Mouse (Mus musculus) forebrain, embryonic 14.5 days (tissue): ENCODE data around the gene Zfp931. TPM values are rescaled to one million over a fixed set of nuclear protein-coding genes. Genes with fewer than 3 reads are reported as not detected.
A peak's percentile ranks its signal among the peaks of the same experiment; 100 is the strongest.
"Not testable (repeated sequence)": the region's sequence is repeated elsewhere in the genome, so short reads cannot be mapped to it uniquely, and the experiment has no call there.

Source experiments
- ATAC-seq: fragments of 200-750 bp; cut with Nextera tagmentation; 2 replicates; pipeline ENCODE4 v1.8.0; 2017; ENCODE audit warnings: mild to moderate bottlenecking, moderate library complexity
- DNase-seq: peaks from one replicate; pipeline ENCODE4 v3.0.0-alpha.2; 2015; ENCODE audit warnings: low spot score
- H3K27ac ChIP-seq: fragments of 300-500 bp; sonication (generic); 2 replicates; pipeline ENCODE4 v1.5.1; 2014; ENCODE audit warnings: low read depth, mild to moderate bottlenecking, control low read depth, low read length, moderate library complexity
- H3K27me3 ChIP-seq: fragments of 300-500 bp; sonication (generic); replicated peaks from 2 replicates; pipeline ENCODE4 v1.6.1; 2014; ENCODE audit warnings: low read length, control low read depth, mixed read lengths; ENCODE audit not compliant: control insufficient read depth, insufficient read depth
- H3K36me3 ChIP-seq: fragments of 300-500 bp; sonication (generic); 2 replicates; pipeline ENCODE4 v1.6.1; 2014; ENCODE audit warnings: low read length, control low read depth; ENCODE audit not compliant: control insufficient read depth, insufficient read depth
- H3K4me1 ChIP-seq: fragments of 300-500 bp; sonication (generic); 2 replicates; pipeline ENCODE4 v1.6.1; 2014; ENCODE audit warnings: antibody characterized with exemption, low read length, control low read depth; ENCODE audit not compliant: control insufficient read depth, insufficient read depth
- H3K4me2 ChIP-seq: fragments of 300-500 bp; sonication (generic); 2 replicates; pipeline ENCODE4 v1.6.1; 2014; ENCODE audit warnings: mild to moderate bottlenecking, control low read depth, low read length
- H3K4me3 ChIP-seq: fragments of 300-500 bp; sonication (generic); 2 replicates; pipeline ENCODE4 v1.5.1; 2014; ENCODE audit warnings: low read depth, low read length, control low read depth
- H3K9ac ChIP-seq: fragments of 300-500 bp; sonication (generic); 2 replicates; pipeline ENCODE4 v1.6.1; 2014; ENCODE audit warnings: mild to moderate bottlenecking, low read length, control low read depth, moderate library complexity
- H3K9me3 ChIP-seq: fragments of 300-500 bp; sonication (generic); replicated peaks from 2 replicates; pipeline ENCODE4 v1.6.1; 2016; ENCODE audit warnings: low read length, control low read depth, mixed read lengths; ENCODE audit not compliant: control insufficient read depth
- WGBS: fragments of 180-500 bp; shearing (Covaris S2); extraction: QIAGEN DNeasy Blood & Tissue Kit; methylation state at CpG from one replicate; pipeline ENCODE4 v1.1.7; 2014; 5-methylcytosine and 5-hydroxymethylcytosine counted together
- polyA plus RNA-seq: library from polyadenylated mRNA; unstranded; fragments of >200 nt; fragmentation: Nextera tagmentation; extraction: Ambion mirVana; gene quantifications from 2 replicates; pipeline ENCODE4 v1.2.1, GENCODE M21; 2014

The Zfp931 gene
- polyA plus RNA-seq, 1 experiment from 2014 or later = 14.2 TPM

GRCm38 (mm10) chr2:178119561-178120355 lies 41.5 kb upstream of the Zfp931 start:
- ATAC-seq (peak; percentile 12; the same call in 1 of the 2 replicates), DNase-seq (no peak)
- no peaks in the 10 kb centered on the region for H3K36me3 ChIP-seq
- no peaks in the 10 kb centered on the region for H3K9me3 ChIP-seq
- peaks cover 6% of the 10 kb centered on the region for H3K4me1 ChIP-seq
- peak overlapping the region; percentile 77 for H3K4me2 ChIP-seq
- H3K4me3 ChIP-seq = peak overlapping the region; percentile 35; the same call in 1 of the 2 replicates
- 24% methylated on average over 19 of the region's 19 CpGs for WGBS
- no peak overlapping the region for H3K27ac ChIP-seq
- H3K9ac ChIP-seq = peak overlapping the region; percentile 54; the same call in 1 of the 2 replicates
- peaks cover 12% of the 10 kb centered on the region for H3K27me3 ChIP-seq

- no peak for DNase-seq
- H3K27ac ChIP-seq = no peak within 1 kb of the TSS
- WGBS = 2% methylated on average over 45 of the region's 45 CpGs
- H3K9ac ChIP-seq = peak within 1 kb of the TSS; percentile 54
- peak within 1 kb of the TSS; percentile 77 for H3K4me2 ChIP-seq
- H3K4me3 ChIP-seq = peak within 1 kb of the TSS; percentile 35
- peaks cover 12% of the 10 kb centered on the region for H3K27me3 ChIP-seq
- H3K36me3 ChIP-seq = no peaks in the 10 kb centered on the region
- peaks cover 6% of the 10 kb centered on the region for H3K4me1 ChIP-seq
- peak; percentile 63 for ATAC-seq
- H3K9me3 ChIP-seq = no peaks in the 10 kb centered on the region
These were observed 40.7 kb upstream of the Zfp931 start, which contains the start of gene Phactr3 for GRCm38 (mm10) chr2:178118801-178119560. Phactr3 (plus strand) TSS chr2:178118975.

- Histone ChIP-seq H3K27ac (no peak overlapping the region), H3K4me2 (no peak overlapping the region), H3K27me3 (peaks cover 12% of the 10 kb centered on the region), H3K36me3 (no peaks in the 10 kb centered on the region), H3K9me3 (no peaks in the 10 kb centered on the region), H3K4me3 (no peak overlapping the region), H3K9ac (no peak overlapping the region), H3K4me1 (peaks cover 6% of the 10 kb centered on the region)
- ATAC-seq (no peak), DNase-seq (peak; percentile 78)
- WGBS = 24% methylated on average over 12 of the region's 12 CpGs
These were observed 39.7 kb upstream of the Zfp931 start for GRCm38 (mm10) chr2:178117946-178118345.

- Histone ChIP-seq H3K4me2 (no peak overlapping the region), H3K9me3 (no peaks in the 10 kb centered on the region), H3K4me3 (no peak overlapping the region), H3K27me3 (no peaks in the 10 kb centered on the region), H3K27ac (no peak overlapping the region), H3K36me3 (no peaks in the 10 kb centered on the region), H3K4me1 (no peaks in the 10 kb centered on the region), H3K9ac (no peak overlapping the region)
- ATAC-seq (peak; percentile 73), DNase-seq (peak; percentile 68)
- 15% methylated on average over 7 of the region's 7 CpGs for WGBS
These were observed 23.7 kb upstream of the Zfp931 start for GRCm38 (mm10) chr2:178101957-178102356.

GRCm38 (mm10) chr2:178098021-178098420 lies 19.7 kb upstream of the Zfp931 start:
- no peak overlapping the region for H3K4me2 ChIP-seq
- 6% methylated on average over 2 of the region's 2 CpGs for WGBS
- no peaks in the 10 kb centered on the region for H3K9me3 ChIP-seq
- no peak overlapping the region for H3K4me3 ChIP-seq
- DNase-seq (peak; percentile 64), ATAC-seq (0 out of 2 replicates have a peak, but pooled peaks have one; percentile 28)
- no peaks in the 10 kb centered on the region for H3K27me3 ChIP-seq
- H3K9ac ChIP-seq = no peak overlapping the region
- no peaks in the 10 kb centered on the region for H3K4me1 ChIP-seq
- H3K36me3 ChIP-seq = no peaks in the 10 kb centered on the region
- no peak overlapping the region for H3K27ac ChIP-seq

- no peaks in the 10 kb centered on the region for H3K4me1 ChIP-seq
- H3K9ac ChIP-seq = no peak overlapping the region
- H3K27me3 ChIP-seq = no peaks in the 10 kb centered on the region
- DNase-seq (no peak), ATAC-seq (no peak)
- H3K27ac ChIP-seq = no peak overlapping the region
- H3K36me3 ChIP-seq = no peaks in the 10 kb centered on the region
- no peak overlapping the region for H3K4me3 ChIP-seq
- no peak overlapping the region for H3K4me2 ChIP-seq
- no peaks in the 10 kb centered on the region for H3K9me3 ChIP-seq
These were observed 11.3 kb upstream of the Zfp931 start for GRCm38 (mm10) chr2:178089586-178089985.

GRCm38 (mm10) chr2:178058195-178058594 lies 20.1 kb downstream of the Zfp931 start:
- Histone ChIP-seq H3K4me2 (no peak overlapping the region), H3K27me3 (no peaks in the 10 kb centered on the region), H3K9me3 (no peaks in the 10 kb centered on the region), H3K4me1 (no peaks in the 10 kb centered on the region), H3K4me3 (no peak overlapping the region), H3K9ac (no peak overlapping the region), H3K27ac (no peak overlapping the region), H3K36me3 (no peaks in the 10 kb centered on the region)
- no peak for ATAC-seq
- DNase-seq = peak; percentile 56
- WGBS = 8% methylated on average over 1 of the region's 1 CpGs

GRCm38 (mm10) chr2:178027601-178028000 lies 50.7 kb downstream of the Zfp931 start:
- ATAC-seq = not testable (repeated sequence)

More at GRCm38 (mm10) chr2:178027601-178028000, 50.7 kb downstream of the Zfp931 start:
- DNase-seq, H3K4me3 ChIP-seq, H3K4me2 ChIP-seq, H3K9me3 ChIP-seq, H3K27me3 ChIP-seq, H3K4me1 ChIP-seq, H3K9ac ChIP-seq, H3K36me3 ChIP-seq, H3K27ac ChIP-seq: not testable (repeated sequence)
- WGBS = 97% methylated on average over 2 of the region's 3 CpGs
